Mouse (Mus musculus): ENCODE data around the gene Kcnk3. TPM values are rescaled to one million over a fixed set of nuclear protein-coding genes. Genes with fewer than 3 reads are reported as not detected.
A peak's percentile ranks its signal among the peaks of the same experiment; 100 is the strongest.

Kcnk3 gene
- 4.3 and 4.5 TPM in 2 replicates for polyA plus RNA-seq (2015; fragmentation: Nextera tagmentation; extraction: Ambion mirVana)

- Histone ChIP-seq H3K36me3 (no peaks in the 10 kb centered on the region), H3K9me3 (no peaks in the 10 kb centered on the region), H3K27ac (peak within 1 kb of the TSS; percentile 82), H3K9ac (peak within 1 kb of the TSS; percentile 86), H3K4me2 (peak within 1 kb of the TSS; percentile 97), H3K4me1 (replicated peaks) (peaks cover 39% of the 10 kb centered on the region), H3K4me3 (peak within 1 kb of the TSS; percentile 65), H3K27me3 (peaks cover 66% of the 10 kb centered on the region)
- ATAC-seq (ENCODE audit: low FRiP score), result peak; percentile 65
- WGBS, result under 1% methylated on average over 19 of the region's 54 CpGs
Observed at GRCm38 (mm10) chr5:30587681-30588300, at the start of gene Kcnk3. Gene Kcnk3 (plus strand): TSS chr5:30588170.

GRCm38 (mm10) chr5:30545698-30546097 lies 42.3 kb upstream of the Kcnk3 start, which contains the start of gene Cib4:
Gene Cib4 (minus strand): TSS chr5:30545836.
- no peaks in the 10 kb centered on the region for H3K36me3 ChIP-seq
- no peaks in the 10 kb centered on the region for H3K27me3 ChIP-seq
- WGBS, result 58% methylated on average over 2 of the region's 2 CpGs

GRCm38 (mm10) chr5:30548681-30549080 lies 39.3 kb upstream of the Kcnk3 start:
- Histone ChIP-seq H3K4me3 (no peak overlapping the region), H3K4me2 (no peak overlapping the region), H3K4me1 (replicated peaks) (peaks cover 2% of the 10 kb centered on the region; the same call in 1 of the 2 replicates), H3K9me3 (no peaks in the 10 kb centered on the region), H3K27ac (no peak overlapping the region), H3K9ac (no peak overlapping the region), H3K36me3 (no peaks in the 10 kb centered on the region), H3K27me3 (no peaks in the 10 kb centered on the region)
- 54% methylated on average over 2 of the region's 2 CpGs for WGBS
- ATAC-seq (ENCODE audit: low FRiP score), result no peak

More at GRCm38 (mm10) chr5:30545698-30546097, 42.3 kb upstream of the Kcnk3 start, which contains the start of gene Cib4:
- Histone ChIP-seq H3K9me3 (no peaks in the 10 kb centered on the region), H3K4me2 (no peak within 1 kb of the TSS), H3K4me3 (no peak within 1 kb of the TSS), H3K4me1 (replicated peaks) (peaks cover 2% of the 10 kb centered on the region; the same call in 1 of the 2 replicates), H3K9ac (no peak within 1 kb of the TSS), H3K27ac (no peak within 1 kb of the TSS)
- ATAC-seq (ENCODE audit: low FRiP score), result no peak

GRCm38 (mm10) chr5:30550334-30551021 lies 37.5 kb upstream of the Kcnk3 start:
- ATAC-seq (ENCODE audit: low FRiP score), result no peak
- Histone ChIP-seq H3K27ac (no peak overlapping the region), H3K36me3 (no peaks in the 10 kb centered on the region), H3K4me2 (no peak overlapping the region), H3K4me3 (no peak overlapping the region), H3K27me3 (no peaks in the 10 kb centered on the region), H3K4me1 (replicated peaks) (peaks cover 2% of the 10 kb centered on the region; the same call in 1 of the 2 replicates), H3K9me3 (no peaks in the 10 kb centered on the region), H3K9ac (no peak overlapping the region)
- WGBS, result 68% methylated on average over 9 of the region's 9 CpGs

- ATAC-seq (ENCODE audit: low FRiP score), result no peak
- WGBS, result 74% methylated on average over 8 of the region's 8 CpGs
Observed at GRCm38 (mm10) chr5:30551022-30551638, 36.8 kb upstream of the Kcnk3 start.

GRCm38 (mm10) chr5:30552006-30552405 lies 36.0 kb upstream of the Kcnk3 start:
- WGBS, result 90% methylated on average over 6 of the region's 6 CpGs
- Histone ChIP-seq H3K27ac (no peak overlapping the region), H3K4me3 (no peak overlapping the region), H3K9me3 (no peaks in the 10 kb centered on the region), H3K4me2 (no peak overlapping the region), H3K4me1 (replicated peaks) (peaks cover 2% of the 10 kb centered on the region; the same call in 1 of the 2 replicates), H3K36me3 (no peaks in the 10 kb centered on the region), H3K27me3 (no peaks in the 10 kb centered on the region), H3K9ac (no peak overlapping the region)
- no peak for ATAC-seq (ENCODE audit: low FRiP score)

More at GRCm38 (mm10) chr5:30551022-30551638, 36.8 kb upstream of the Kcnk3 start:
- no peak overlapping the region for H3K9ac ChIP-seq
- H3K27me3 ChIP-seq, result no peaks in the 10 kb centered on the region
- H3K4me3 ChIP-seq, result no peak overlapping the region
- no peaks in the 10 kb centered on the region for H3K36me3 ChIP-seq
- no peak overlapping the region for H3K4me2 ChIP-seq
- no peak overlapping the region for H3K27ac ChIP-seq
- no peaks in the 10 kb centered on the region for H3K9me3 ChIP-seq
- H3K4me1 ChIP-seq (replicated peaks), result peaks cover 2% of the 10 kb centered on the region; the same call in 1 of the 2 replicates

GRCm38 (mm10) chr5:30553936-30554335 lies 34.0 kb upstream of the Kcnk3 start:
- H3K9me3 ChIP-seq, result no peaks in the 10 kb centered on the region
- no peaks in the 10 kb centered on the region for H3K36me3 ChIP-seq
- no peak overlapping the region for H3K4me3 ChIP-seq
- H3K27me3 ChIP-seq, result 0 out of 2 replicates have a peak, but pooled peaks cover 3% of the 10 kb centered on the region
- no peak overlapping the region for H3K27ac ChIP-seq
- ATAC-seq (ENCODE audit: low FRiP score), result no peak
- H3K9ac ChIP-seq, result no peak overlapping the region
- WGBS, result 93% methylated on average over 13 of the region's 13 CpGs
- H3K4me2 ChIP-seq, result no peak overlapping the region
- H3K4me1 ChIP-seq (replicated peaks), result no peaks in the 10 kb centered on the region

GRCm38 (mm10) chr5:30554981-30555380 lies 33.0 kb upstream of the Kcnk3 start:
- WGBS, result 77% methylated on average over 8 of the region's 8 CpGs
- no peak overlapping the region for H3K4me2 ChIP-seq
- no peak overlapping the region for H3K9ac ChIP-seq
- H3K4me1 ChIP-seq (replicated peaks), result no peaks in the 10 kb centered on the region
- no peaks in the 10 kb centered on the region for H3K36me3 ChIP-seq
- H3K27ac ChIP-seq, result no peak overlapping the region
- no peak overlapping the region for H3K4me3 ChIP-seq
- no peak for ATAC-seq (ENCODE audit: low FRiP score)
- no peaks in the 10 kb centered on the region for H3K9me3 ChIP-seq
- H3K27me3 ChIP-seq, result 0 out of 2 replicates have a peak, but pooled peaks cover 3% of the 10 kb centered on the region

GRCm38 (mm10) chr5:30556284-30556683 lies 31.7 kb upstream of the Kcnk3 start:
- Histone ChIP-seq H3K27ac (no peak overlapping the region), H3K4me1 (replicated peaks) (no peaks in the 10 kb centered on the region), H3K4me3 (no peak overlapping the region), H3K27me3 (0 out of 2 replicates have a peak, but pooled peaks cover 3% of the 10 kb centered on the region), H3K36me3 (no peaks in the 10 kb centered on the region), H3K4me2 (no peak overlapping the region), H3K9me3 (no peaks in the 10 kb centered on the region), H3K9ac (no peak overlapping the region)
- no peak for ATAC-seq (ENCODE audit: low FRiP score)
- 88% methylated on average over 3 of the region's 3 CpGs for WGBS

- Histone ChIP-seq H3K9ac (no peak overlapping the region), H3K4me1 (replicated peaks) (no peaks in the 10 kb centered on the region), H3K4me3 (no peak overlapping the region), H3K9me3 (no peaks in the 10 kb centered on the region), H3K27me3 (0 out of 2 replicates have a peak, but pooled peaks cover 3% of the 10 kb centered on the region), H3K27ac (no peak overlapping the region), H3K4me2 (no peak overlapping the region), H3K36me3 (no peaks in the 10 kb centered on the region)
- ATAC-seq (ENCODE audit: low FRiP score), result no peak
- WGBS, result 89% methylated on average over 3 of the region's 3 CpGs
Observed at GRCm38 (mm10) chr5:30559421-30559820, 28.5 kb upstream of the Kcnk3 start.

GRCm38 (mm10) chr5:30559986-30560493 lies 27.9 kb upstream of the Kcnk3 start:
- H3K9ac ChIP-seq, result no peak overlapping the region
- 0 out of 2 replicates have a peak, but pooled peaks cover 3% of the 10 kb centered on the region for H3K27me3 ChIP-seq
- no peaks in the 10 kb centered on the region for H3K9me3 ChIP-seq
- WGBS, result 55% methylated on average over 3 of the region's 3 CpGs
- H3K4me1 ChIP-seq (replicated peaks), result no peaks in the 10 kb centered on the region
- H3K4me3 ChIP-seq, result no peak overlapping the region
- no peak overlapping the region for H3K27ac ChIP-seq
- no peak overlapping the region for H3K4me2 ChIP-seq
- no peaks in the 10 kb centered on the region for H3K36me3 ChIP-seq
- no peak for ATAC-seq (ENCODE audit: low FRiP score)

- Histone ChIP-seq H3K4me2 (no peak overlapping the region), H3K4me1 (replicated peaks) (no peaks in the 10 kb centered on the region), H3K27me3 (no peaks in the 10 kb centered on the region), H3K9me3 (no peaks in the 10 kb centered on the region), H3K9ac (no peak overlapping the region), H3K27ac (no peak overlapping the region), H3K36me3 (no peaks in the 10 kb centered on the region), H3K4me3 (no peak overlapping the region)
- no peak for ATAC-seq (ENCODE audit: low FRiP score)
- 88% methylated on average over 1 of the region's 1 CpGs for WGBS
Observed at GRCm38 (mm10) chr5:30568479-30568878, 19.5 kb upstream of the Kcnk3 start.

Data from hindbrain, embryonic 13.5 days (tissue).